Mouse (Mus musculus) lung, adult 2 months (tissue): ENCODE measurements around the gene Rai14.

Experiments
- CTCF ChIP-seq: fragments of 200-500 bp; IDR thresholded peaks from 2 replicates; pipeline ENCODE4 v1.5.1; 2011; ENCODE audit warnings: mild to moderate bottlenecking, low read length, control low read depth; ENCODE audit not compliant: insufficient read depth
- POLR2A ChIP-seq: fragments of 200-500 bp; IDR thresholded peaks from 2 replicates; pipeline ENCODE4 v1.6.1; 2011; ENCODE audit warnings: low read depth, mild to moderate bottlenecking, control low read depth, low read length, borderline replicate concordance; ENCODE audit errors: extremely low read depth

DNA sequence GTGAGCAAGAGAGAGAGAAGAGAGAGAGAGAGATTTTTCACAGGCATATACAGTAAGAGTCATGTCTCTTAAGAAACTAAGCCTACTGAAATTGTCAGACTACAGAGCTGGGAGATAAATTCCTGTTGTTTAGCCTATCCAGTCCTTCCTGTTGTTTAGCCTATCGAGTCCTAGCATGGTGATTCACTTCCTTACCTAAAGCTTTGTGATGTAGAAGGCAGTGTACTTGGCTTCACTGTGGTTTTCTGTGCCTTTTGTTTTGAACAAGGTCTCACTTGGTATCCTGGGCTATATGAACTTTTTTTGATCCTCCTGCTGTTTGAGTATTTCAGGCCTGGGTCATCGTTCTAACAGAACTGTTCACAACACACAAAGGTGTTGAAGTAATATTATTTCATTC is 36.7 kb upstream of the Rai14 start:
- TF ChIP-seq CTCF (no peak), POLR2A (no peak)
